Mouse (Mus musculus): ENCODE data around the gene Mettl25. TPM values are rescaled to one million over a fixed set of nuclear protein-coding genes. Genes with fewer than 3 reads are reported as not detected.
A peak's percentile ranks its signal among the peaks of the same experiment; 100 is the strongest.

Mettl25 gene
- total and polyA plus RNA-seq, 3 experiments = 6.6 to 11.7 (median 7.8) TPM

GRCm38 (mm10) chr10:105840928-105841888 is at the start of gene Mettl25, which contains the start of gene Ccdc59 (continued):
- peak; percentile 87 for TF ChIP-seq ZMIZ1 (IDR thresholded peaks at IDR 0.05; ENCODE audit: low read depth, low read length)

- no peak overlapping the region for H3K9ac ChIP-seq (ENCODE audit: insufficient read depth, low read depth)
- no peaks in the 10 kb centered on the region for H3K27me3 ChIP-seq (replicated peaks)
- H3K9me3 ChIP-seq (replicated peaks; ENCODE audit: low read length) = no peaks in the 10 kb centered on the region
- dilution Hi-C loops (cut with MboI; ENCODE audit: extremely low pct_ligation_motif_present, extremely low pct_unique_long_range_greater_than_20kb, low sequenced_read_pairs) = no loop called here
- no peak overlapping the region for H3K4me2 ChIP-seq (ENCODE audit: insufficient read depth, low read depth, poor library complexity, severe bottlenecking)
- peak; percentile 15 for DNase-seq (ENCODE audit: extremely low read depth)
- in situ Hi-C loops (cut with MboI; ENCODE audit: low pct_ligation_motif_present, low pct_unique_long_range_greater_than_20kb, low sequenced_read_pairs) = loop anchor here (25.0 kb wide), 1 partner anchor 720 kb away; no protein-coding TSS in a partner anchor
- H3K79me2 ChIP-seq (replicated peaks; ENCODE audit: control insufficient read depth, extremely low read depth, insufficient read depth, poor library complexity, severe bottlenecking) = no peaks in the 10 kb centered on the region
- H3K36me3 ChIP-seq (replicated peaks in 1 of 2; ENCODE audit: control insufficient read depth in 1 of 2, insufficient read depth in 1 of 2, low read length in 1 of 2) = no peaks in the 10 kb centered on the region
- H3K4me1 ChIP-seq (ENCODE audit: control insufficient read depth in 1 of 2, insufficient read depth in 2 of 2) = peaks cover 0 to 3% of the 10 kb centered on the region in 2 experiments; a peak in 1 of 4 replicates
- H3K27ac ChIP-seq (ENCODE audit: insufficient read depth, low read depth) = no peak overlapping the region
- no peak overlapping the region for H3K4me3 ChIP-seq (replicated peaks in 1 of 3; ENCODE audit: low read depth in 2 of 3, low read length in 2 of 3, poor library complexity in 1 of 3)
- TF ChIP-seq BHLHE40 (IDR thresholded peaks at IDR 0.05; ENCODE audit: low read depth, low read length) = no peak
- TF ChIP-seq KAT2A (IDR thresholded peaks at IDR 0.05; ENCODE audit: insufficient replicate concordance, low read length) = no peak
- peak in 1 of 2 experiments; percentile 57; a peak in 3 of 4 replicates for TF ChIP-seq CTCF (conservative IDR thresholded peaks at IDR 0.05 in 1 of 2, IDR thresholded peaks at IDR 0.05 in 1 of 2; ENCODE audit: low read depth in 2 of 2, low read length in 2 of 2)
- no peak for TF ChIP-seq EP300 (IDR thresholded peaks at IDR 0.05; ENCODE audit: low read length)
- peak; percentile 55 for TF ChIP-seq RAD21 (IDR thresholded peaks at IDR 0.05; ENCODE audit: low read depth, low read length)
- TF ChIP-seq SMC3 (IDR thresholded peaks at IDR 0.05; ENCODE audit: low read depth, low read length) = peak; percentile 44
Observed at GRCm38 (mm10) chr10:105867312-105867711, 26.1 kb upstream of the Mettl25 start.

DNA sequence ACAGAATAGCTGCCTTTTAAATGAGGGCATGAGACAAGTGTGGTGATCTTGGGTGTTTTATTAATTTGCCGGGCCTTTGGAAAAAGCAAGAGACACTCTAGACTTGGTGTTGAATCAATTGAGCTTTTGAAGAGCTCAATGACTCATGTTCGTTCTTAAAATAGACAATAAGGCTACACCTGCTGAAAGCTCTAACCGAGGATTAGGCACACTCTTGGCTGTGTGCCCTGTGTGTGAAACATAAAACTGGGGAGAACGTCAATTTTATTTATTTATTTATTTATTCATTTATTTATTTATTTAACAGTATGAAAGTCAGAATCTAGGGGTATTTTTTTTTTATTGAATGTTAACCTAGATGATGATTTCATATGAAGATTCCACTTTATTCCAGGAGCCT is 10.0 kb upstream of the Mettl25 start:
- Histone ChIP-seq H3K27ac (ENCODE audit: insufficient read depth, low read depth) (no peak overlapping the region), H3K9ac (ENCODE audit: insufficient read depth, low read depth) (no peak overlapping the region), H3K9me3 (replicated peaks; ENCODE audit: low read length) (no peaks in the 10 kb centered on the region), H3K79me2 (replicated peaks; ENCODE audit: control insufficient read depth, extremely low read depth, insufficient read depth, poor library complexity, severe bottlenecking) (no peaks in the 10 kb centered on the region), H3K27me3 (replicated peaks) (no peaks in the 10 kb centered on the region), H3K4me1 (ENCODE audit: control insufficient read depth in 1 of 2, insufficient read depth in 2 of 2) (no peaks in the 10 kb centered on the region), H3K4me3 (replicated peaks in 1 of 3; ENCODE audit: low read depth in 2 of 3, low read length in 2 of 3, poor library complexity in 1 of 3) (no peak overlapping the region), H3K4me2 (ENCODE audit: insufficient read depth, low read depth, poor library complexity, severe bottlenecking) (no peak overlapping the region), H3K36me3 (replicated peaks in 1 of 2; ENCODE audit: control insufficient read depth in 1 of 2, insufficient read depth in 1 of 2, low read length in 1 of 2) (peaks cover 24 to 50% of the 10 kb centered on the region in 2 experiments)
- in situ Hi-C loops (cut with MboI; ENCODE audit: low pct_ligation_motif_present, low pct_unique_long_range_greater_than_20kb, low sequenced_read_pairs) (loop anchor here (25.0 kb wide), 1 partner anchor 736 kb away; no protein-coding TSS in a partner anchor), dilution Hi-C loops (cut with MboI; ENCODE audit: extremely low pct_ligation_motif_present, extremely low pct_unique_long_range_greater_than_20kb, low sequenced_read_pairs) (no loop called here)
- TF ChIP-seq ZNF384 (IDR thresholded peaks at IDR 0.05; ENCODE audit: low read depth, low read length) (no peak), MXI1 (IDR thresholded peaks at IDR 0.05; ENCODE audit: low read depth, low read length) (no peak), CHD1 (IDR thresholded peaks at IDR 0.05; ENCODE audit: low read depth, low read length) (no peak), GABPA (IDR thresholded peaks at IDR 0.05; ENCODE audit: insufficient replicate concordance, low read depth, low read length) (no peak), POLR2A (IDR thresholded peaks at IDR 0.05; ENCODE audit: low read depth, low read length) (no peak), KAT2A (IDR thresholded peaks at IDR 0.05; ENCODE audit: insufficient replicate concordance, low read length) (no peak), CTCF (conservative IDR thresholded peaks at IDR 0.05 in 1 of 2, IDR thresholded peaks at IDR 0.05 in 1 of 2; ENCODE audit: low read depth in 2 of 2, low read length in 2 of 2) (no peak), ELF1 (IDR thresholded peaks at IDR 0.05; ENCODE audit: low read depth, low read length) (no peak), MEF2A (IDR thresholded peaks at IDR 0.05; ENCODE audit: borderline replicate concordance, low read depth, low read length) (no peak), JUND (conservative IDR thresholded peaks at IDR 0.05; ENCODE audit: low read depth, low read length) (no peak), MYC (IDR thresholded peaks at IDR 0.05; ENCODE audit: low read depth, low read length) (no peak), RAD21 (IDR thresholded peaks at IDR 0.05; ENCODE audit: low read depth, low read length) (no peak), ZMIZ1 (IDR thresholded peaks at IDR 0.05; ENCODE audit: low read depth, low read length) (no peak), SIN3A (IDR thresholded peaks at IDR 0.05; ENCODE audit: low read length) (no peak), MAFK (IDR thresholded peaks at IDR 0.05; ENCODE audit: insufficient replicate concordance, low read length) (no peak), TCF12 (IDR thresholded peaks at IDR 0.05; ENCODE audit: low read depth, low read length) (no peak), HCFC1 (IDR thresholded peaks at IDR 0.05; ENCODE audit: low read depth, low read length) (no peak), NRF1 (IDR thresholded peaks at IDR 0.05; ENCODE audit: low read depth, low read length) (no peak), MAX (IDR thresholded peaks at IDR 0.05; ENCODE audit: low read length) (no peak)
- no peak for DNase-seq (ENCODE audit: extremely low read depth)
